Comparison of ENCODE assay signal across 9 mouse cellular contexts in genomic region chr12:8364321-8364838, GRCm38 (mm10). TPM values are rescaled to one million over a fixed set of nuclear protein-coding genes. Genes with fewer than 3 reads are reported as not detected.
DNase-seq lines count a peak whose midpoint lies in the region; ATAC-seq and TF ChIP-seq lines count a peak whose summit lies in the region.
"Had no signal": no experiment of that assay in that cellular context is flagged by ENCODE, and none has a peak within 500 bp of the region (broad histone marks: within the 10 kb centered on the region; RNA-seq: fewer than 3 reads in every experiment).

No protein-coding gene starts in this region.

- ATAC-seq in midbrain, embryonic 13.5 days: peak; percentile 86

- no peak for TF ChIP-seq CTCF in brain, embryonic 14.5 days (IDR thresholded peaks at IDR 0.05; ENCODE audit: borderline replicate concordance, extremely low read depth, insufficient read depth, insufficient read length)

- no peak for TF ChIP-seq POLR2A in brain, embryonic 14.5 days (IDR thresholded peaks at IDR 0.05; ENCODE audit: borderline replicate concordance, extremely low read depth, insufficient read depth, insufficient read length, poor library complexity, severe bottlenecking)

- H3K27ac ChIP-seq in hindbrain, embryonic 10.5 days: peak overlapping the region; percentile 84
- peak overlapping the region; percentile 37; the same call in 1 of the 2 replicates for H3K27ac ChIP-seq in midbrain, embryonic 13.5 days
- H3K27ac ChIP-seq: kidney, postnatal 0 days had no signal

- 10% methylated on average over 6 of the region's 6 CpGs for WGBS in hindbrain, embryonic 10.5 days
- 5% methylated on average over 6 of the region's 6 CpGs for WGBS in midbrain, embryonic 13.5 days

- H3K36me3 ChIP-seq in hindbrain, embryonic 10.5 days: no peaks in the 10 kb centered on the region
- H3K36me3 ChIP-seq in midbrain, embryonic 13.5 days: no peaks in the 10 kb centered on the region

- 0 out of 2 replicates have a peak overlapping the region, but pooled peaks have one; percentile 11 for H3K9ac ChIP-seq in midbrain, embryonic 13.5 days (replicated peaks)

- H3K4me2 ChIP-seq in midbrain, embryonic 13.5 days (replicated peaks): no peak overlapping the region; the same call in 1 of the 2 replicates

- H3K4me1 ChIP-seq in hindbrain, embryonic 10.5 days (replicated peaks): peaks cover 33% of the 10 kb centered on the region
- H3K4me1 ChIP-seq in midbrain, embryonic 13.5 days (replicated peaks): peaks cover 16% of the 10 kb centered on the region

- H3K27me3 ChIP-seq in hindbrain, embryonic 10.5 days (ENCODE audit: insufficient read depth, poor library complexity, severe bottlenecking): peaks cover 11% of the 10 kb centered on the region; the same call in 1 of the 2 replicates
- no peaks in the 10 kb centered on the region for H3K27me3 ChIP-seq in midbrain, embryonic 13.5 days

- no peak overlapping the region for H3K4me3 ChIP-seq in hindbrain, embryonic 10.5 days
- H3K4me3 ChIP-seq in midbrain, embryonic 13.5 days (replicated peaks): no peak overlapping the region

- DNase-seq in brain, embryonic 14.5 days (ENCODE audit: low read depth): peak; percentile 71
- peak; percentile 92 for DNase-seq in embryo, embryonic 10.5 days (ENCODE audit: low spot score)
- DNase-seq in hindbrain, embryonic 10.5 days (ENCODE audit: low spot score): peak; percentile 87
- no peak for DNase-seq in right cerebral cortex, postnatal 14 days
- no peak for DNase-seq in urinary bladder, adult 2 months (ENCODE audit: low spot score)
- DNase-seq in lung, postnatal 10 days: no peak
- DNase-seq: liver had no signal

- no peaks in the 10 kb centered on the region for H3K9me3 ChIP-seq in hindbrain, embryonic 10.5 days
- no peaks in the 10 kb centered on the region for H3K9me3 ChIP-seq in midbrain, embryonic 13.5 days

RNA-seq across cellular contexts. Expression of gene Hs1bp3, which starts 51.1 kb away (rescaled TPM):
- 11.1 and 11.7 TPM in 2 replicates for polyA plus RNA-seq in brain, embryonic 14.5 days (2012; rRNA removed)
- polyA plus RNA-seq in hindbrain, embryonic 10.5 days (2016; fragmentation: Nextera tagmentation; extraction: Ambion mirVana): 14.2 and 16.7 TPM in 2 replicates
- polyA plus RNA-seq in midbrain, embryonic 13.5 days (2015; fragmentation: Nextera tagmentation; extraction: Ambion mirVana): 7.7 and 9.0 TPM in 2 replicates
- polyA plus RNA-seq in urinary bladder, adult 2 months (2012; rRNA removed): 16.7 and 19.7 TPM in 2 replicates

Comparison
In these comparisons a context has a peak if more than half of its experiments do, and no peak if none do; other contexts are left out.
1. DNase-seq: peak in brain, embryonic 14.5 days (single experiment), embryo, embryonic 10.5 days (single experiment) and hindbrain, embryonic 10.5 days (single experiment); none in right cerebral cortex, postnatal 14 days (single experiment), urinary bladder, adult 2 months (single experiment) and lung, postnatal 10 days (single experiment).